Mouse (Mus musculus) forebrain, embryonic 16.5 days (tissue): Measurements from ENCODE around the gene Opn3. TPM values are rescaled to one million over a fixed set of nuclear protein-coding genes. Genes with fewer than 3 reads are reported as not detected.

Experiments
- ATAC-seq: fragments of 200-750 bp; cut with Nextera tagmentation; 2 replicates; pipeline ENCODE4 v1.8.0; 2017; ENCODE audit warnings: mild to moderate bottlenecking, moderate library complexity
- H3K27ac ChIP-seq: fragments of 300-500 bp; sonication (generic); 2 replicates; pipeline ENCODE4 v1.5.1; 2014; ENCODE audit warnings: low read length, control low read depth
- H3K27me3 ChIP-seq: fragments of 300-500 bp; sonication (generic); replicated peaks from 2 replicates; pipeline ENCODE4 v1.6.1; 2014; ENCODE audit warnings: low read length; ENCODE audit not compliant: control insufficient read depth, insufficient read depth
- H3K36me3 ChIP-seq: fragments of 300-500 bp; sonication (generic); 2 replicates; pipeline ENCODE4 v1.6.1; 2014; ENCODE audit not compliant: control insufficient read depth, insufficient read depth
- H3K4me1 ChIP-seq: fragments of 300-500 bp; sonication (generic); replicated peaks from 2 replicates; pipeline ENCODE4 v1.6.1; 2014; ENCODE audit warnings: low read length; ENCODE audit not compliant: control insufficient read depth, insufficient read depth
- H3K4me2 ChIP-seq: fragments of 300-500 bp; sonication (generic); 2 replicates; pipeline ENCODE4 v1.6.1; 2014; ENCODE audit warnings: mild to moderate bottlenecking, low read length, control low read depth
- H3K4me3 ChIP-seq: fragments of 300-500 bp; sonication (generic); replicated peaks from 2 replicates; pipeline ENCODE4 v1.5.1; 2014; ENCODE audit warnings: mild to moderate bottlenecking, low read length, control low read depth
- H3K9ac ChIP-seq: fragments of 300-500 bp; sonication (generic); replicated peaks from 2 replicates; pipeline ENCODE4 v1.6.1; 2014; ENCODE audit warnings: low read depth, low read length, control low read depth
- H3K9me3 ChIP-seq: fragments of 300-500 bp; sonication (generic); 2 replicates; pipeline ENCODE4 v1.6.1; 2016; ENCODE audit warnings: low read length; ENCODE audit not compliant: control insufficient read depth
- WGBS: fragments of 180-500 bp; shearing (Covaris S2); extraction: QIAGEN DNeasy Blood & Tissue Kit; methylation state at CpG from one replicate; pipeline ENCODE4 v1.1.7; 2014; 5-methylcytosine and 5-hydroxymethylcytosine counted together
- polyA plus RNA-seq: library from polyadenylated mRNA; unstranded; fragments of >200 nt; fragmentation: Nextera tagmentation; extraction: Ambion mirVana; gene quantifications from 2 replicates; pipeline ENCODE4 v1.2.1, GENCODE M21; 2015

Opn3 gene
- polyA plus RNA-seq, 1 experiment from 2014 or later, result 4.8 TPM

DNA sequence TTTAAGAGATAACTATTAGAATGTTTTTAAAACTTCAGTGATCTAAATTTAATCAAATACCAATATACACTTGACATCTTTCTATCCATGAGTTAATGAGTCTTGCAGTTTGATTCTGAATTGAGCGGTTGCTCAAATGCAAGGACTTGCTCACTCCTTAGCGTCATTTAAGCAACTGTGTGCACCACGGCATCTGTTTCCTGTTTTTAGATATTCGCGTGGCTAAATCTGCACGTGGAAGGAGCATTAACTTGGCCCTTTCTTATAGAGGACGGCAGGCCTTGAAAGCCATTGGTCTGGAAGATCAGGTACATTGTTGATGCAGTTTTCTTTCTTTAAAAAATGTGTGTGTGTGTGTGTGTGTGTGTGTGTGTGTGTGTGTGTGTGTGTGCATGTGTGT lies 54.9 kb downstream of the Opn3 start:
- no peaks in the 10 kb centered on the region for H3K4me1 ChIP-seq
- H3K4me3 ChIP-seq, result no peak overlapping the region
- 83% methylated on average over 7 of the region's 7 CpGs for WGBS
- H3K9ac ChIP-seq, result no peak overlapping the region
- no peak overlapping the region for H3K4me2 ChIP-seq
- H3K9me3 ChIP-seq, result no peaks in the 10 kb centered on the region
- no peak for ATAC-seq
- no peak overlapping the region for H3K27ac ChIP-seq
- no peaks in the 10 kb centered on the region for H3K27me3 ChIP-seq
- no peaks in the 10 kb centered on the region for H3K36me3 ChIP-seq

DNA sequence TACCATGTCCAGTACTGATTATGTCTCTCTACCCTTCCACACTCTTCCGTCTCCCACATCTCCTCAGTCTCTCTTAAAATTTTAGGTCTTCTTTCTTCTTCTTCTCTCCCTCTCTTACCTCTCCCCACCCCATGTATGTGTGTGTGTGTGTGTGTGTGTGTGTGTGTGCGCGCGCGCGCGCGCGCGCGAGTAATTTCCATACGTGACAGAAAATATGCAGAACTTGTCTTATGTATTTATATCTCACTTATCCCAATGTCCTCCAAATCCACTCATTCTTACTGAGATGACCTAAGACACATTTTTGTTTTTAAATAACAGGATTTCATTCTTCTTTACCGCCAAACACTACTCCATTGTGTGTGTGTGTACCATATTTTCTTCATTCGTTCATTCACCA lies 60.1 kb downstream of the Opn3 start:
- WGBS, result 98% methylated on average over 14 of the region's 14 CpGs
- Histone ChIP-seq H3K4me1 (no peaks in the 10 kb centered on the region), H3K4me2 (no peak overlapping the region), H3K27me3 (no peaks in the 10 kb centered on the region), H3K36me3 (no peaks in the 10 kb centered on the region), H3K4me3 (no peak overlapping the region), H3K9ac (no peak overlapping the region), H3K9me3 (no peaks in the 10 kb centered on the region), H3K27ac (no peak overlapping the region)
- ATAC-seq, result no peak

DNA sequence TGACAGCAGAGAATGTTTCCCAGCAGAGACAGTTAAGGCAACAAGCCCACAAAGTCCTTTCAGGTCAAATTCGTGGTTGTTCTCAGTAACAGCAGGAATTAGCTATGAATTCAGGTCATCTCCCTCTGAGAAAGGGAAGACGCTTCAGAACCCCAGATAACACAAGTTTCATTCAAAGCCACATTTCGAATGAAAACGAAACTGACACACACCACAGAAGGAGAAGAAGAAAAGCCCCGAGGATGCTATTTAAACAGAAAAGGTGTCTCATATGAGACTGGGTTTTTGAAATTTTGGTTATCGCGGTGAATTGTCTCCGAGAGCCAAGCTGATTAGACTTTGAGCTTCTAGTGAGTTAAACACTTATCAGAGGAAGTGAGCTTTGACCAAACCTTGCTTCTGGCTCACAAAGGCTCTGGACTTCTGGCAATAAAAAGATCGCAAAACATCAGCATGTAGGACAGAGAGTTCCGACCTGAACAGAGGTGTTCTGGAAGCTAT lies 60.8 kb downstream of the Opn3 start:
- H3K27ac ChIP-seq, result no peak overlapping the region
- no peak overlapping the region for H3K4me2 ChIP-seq
- ATAC-seq, result no peak
- H3K4me3 ChIP-seq, result no peak overlapping the region
- no peaks in the 10 kb centered on the region for H3K9me3 ChIP-seq
- no peaks in the 10 kb centered on the region for H3K36me3 ChIP-seq
- H3K4me1 ChIP-seq, result no peaks in the 10 kb centered on the region
- no peak overlapping the region for H3K9ac ChIP-seq
- 85% methylated on average over 10 of the region's 10 CpGs for WGBS
- H3K27me3 ChIP-seq, result no peaks in the 10 kb centered on the region

DNA sequence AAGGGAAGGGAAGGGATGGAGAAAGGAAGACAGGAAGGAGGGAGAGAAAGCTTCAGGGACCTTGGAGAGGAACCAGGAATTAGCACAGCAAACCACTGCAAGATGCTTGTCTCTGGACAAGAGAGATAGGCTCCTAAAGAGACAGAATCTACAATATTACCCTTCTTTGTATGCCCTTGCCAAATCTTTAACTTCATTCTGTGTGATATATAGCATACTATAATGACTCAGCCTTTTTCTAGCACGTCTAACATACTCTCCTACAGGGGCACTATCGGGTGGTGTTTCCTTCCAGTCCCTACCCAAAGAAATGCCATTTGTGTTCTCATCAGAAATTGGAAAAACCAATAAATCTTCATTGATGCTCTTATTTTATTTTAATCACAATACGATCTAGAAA lies 61.5 kb downstream of the Opn3 start:
- 89% methylated on average over 3 of the region's 3 CpGs for WGBS
- no peaks in the 10 kb centered on the region for H3K27me3 ChIP-seq
- no peak overlapping the region for H3K4me2 ChIP-seq
- no peak overlapping the region for H3K9ac ChIP-seq
- H3K9me3 ChIP-seq, result no peaks in the 10 kb centered on the region
- H3K4me1 ChIP-seq, result no peaks in the 10 kb centered on the region
- H3K27ac ChIP-seq, result no peak overlapping the region
- H3K36me3 ChIP-seq, result no peaks in the 10 kb centered on the region
- ATAC-seq, result no peak
- H3K4me3 ChIP-seq, result no peak overlapping the region

DNA sequence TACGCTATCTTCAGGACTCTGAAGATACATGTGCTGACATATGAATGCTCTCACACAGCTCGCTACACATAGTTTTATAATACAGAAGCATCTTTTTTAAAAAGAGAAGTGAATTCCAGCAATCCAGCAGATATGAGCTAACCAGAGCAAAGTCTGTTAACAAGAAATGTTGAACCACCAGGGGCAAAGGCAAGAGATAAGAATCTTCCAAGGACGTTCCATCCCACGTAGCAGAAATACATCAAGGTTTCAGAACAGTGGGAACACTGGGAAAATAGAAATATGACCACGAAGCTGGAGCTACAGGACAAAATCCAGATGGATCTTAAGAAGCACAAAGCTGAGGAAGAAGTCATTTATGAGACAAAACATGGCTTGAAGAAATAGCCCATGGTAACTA lies 62.2 kb downstream of the Opn3 start:
- no peak overlapping the region for H3K9ac ChIP-seq
- no peaks in the 10 kb centered on the region for H3K27me3 ChIP-seq
- no peak overlapping the region for H3K4me3 ChIP-seq
- no peak for ATAC-seq
- no peak overlapping the region for H3K4me2 ChIP-seq
- no peaks in the 10 kb centered on the region for H3K4me1 ChIP-seq
- WGBS, result 89% methylated on average over 5 of the region's 5 CpGs
- H3K27ac ChIP-seq, result no peak overlapping the region
- H3K9me3 ChIP-seq, result no peaks in the 10 kb centered on the region
- no peaks in the 10 kb centered on the region for H3K36me3 ChIP-seq

DNA sequence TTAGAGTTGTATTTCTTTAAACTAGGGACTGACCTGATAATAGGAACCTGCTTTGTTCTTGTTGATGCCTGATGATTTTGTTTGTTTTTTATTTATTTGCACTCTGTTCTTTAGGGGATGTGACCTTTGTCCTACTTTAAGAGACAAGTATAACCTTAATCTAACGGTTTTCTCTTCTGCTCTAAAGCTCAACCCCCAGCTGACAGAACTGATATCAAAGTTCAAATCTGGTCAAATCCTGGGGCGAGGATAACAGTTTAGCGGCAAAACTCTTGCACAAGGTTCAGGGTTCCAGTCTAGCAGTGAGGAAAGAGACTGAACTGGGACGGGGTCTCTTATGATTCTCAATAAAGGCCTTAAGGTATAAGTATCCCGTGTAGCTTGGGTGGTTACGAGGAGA lies 63.3 kb downstream of the Opn3 start:
- ATAC-seq, result no peak
- H3K27ac ChIP-seq, result no peak overlapping the region

DNA sequence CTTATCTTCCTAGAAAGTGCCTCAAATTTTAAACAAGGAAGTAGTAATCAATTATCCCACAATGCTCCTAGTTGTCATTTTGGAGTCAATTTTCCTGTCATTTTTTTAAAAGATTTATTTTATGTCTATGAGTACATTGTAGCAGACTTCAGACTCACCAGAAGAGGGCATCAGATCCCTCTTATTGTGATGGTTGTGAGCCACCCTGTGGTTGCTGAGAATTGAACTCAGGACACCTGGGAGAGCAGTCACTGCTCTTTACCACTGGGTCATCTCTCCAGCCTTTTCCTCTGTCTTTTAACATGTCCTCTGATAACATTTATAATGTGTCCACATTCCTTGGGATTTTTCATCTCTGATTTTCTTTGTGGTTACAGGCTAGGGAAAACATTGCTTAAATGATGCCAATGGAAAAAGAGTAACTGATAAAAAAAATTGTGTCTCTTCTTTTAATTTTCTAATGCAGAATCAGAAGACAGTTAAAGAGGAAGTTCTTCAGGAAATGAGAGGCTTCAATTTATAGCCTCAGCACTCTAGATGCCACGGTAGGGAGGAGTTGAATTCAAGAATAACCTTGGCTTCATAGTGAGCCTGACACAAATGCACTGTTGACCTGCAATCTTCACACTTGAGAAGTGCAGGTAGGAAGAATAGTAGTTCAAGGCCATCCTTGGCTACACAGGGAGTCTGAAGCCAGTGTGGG lies 66.4 kb downstream of the Opn3 start:
- peak; percentile 55 for ATAC-seq
- 93% methylated on average over 1 of the region's 1 CpGs for WGBS
- H3K9ac ChIP-seq, result no peak overlapping the region; the same call in 1 of the 2 replicates
- H3K27ac ChIP-seq, result peak overlapping the region; percentile 70
- H3K4me2 ChIP-seq, result peak overlapping the region; percentile 71
- H3K27me3 ChIP-seq, result no peaks in the 10 kb centered on the region
- H3K4me3 ChIP-seq, result peak overlapping the region; percentile 95
- no peaks in the 10 kb centered on the region for H3K9me3 ChIP-seq
- H3K4me1 ChIP-seq, result peaks cover 9% of the 10 kb centered on the region
- H3K36me3 ChIP-seq, result no peaks in the 10 kb centered on the region

More for the DNA sequence above, 63.3 kb downstream of the Opn3 start:
- WGBS, result 91% methylated on average over 6 of the region's 6 CpGs
- Histone ChIP-seq H3K4me3 (no peak overlapping the region), H3K36me3 (no peaks in the 10 kb centered on the region), H3K27me3 (no peaks in the 10 kb centered on the region), H3K9ac (no peak overlapping the region), H3K4me2 (no peak overlapping the region), H3K9me3 (no peaks in the 10 kb centered on the region), H3K4me1 (peaks cover 7% of the 10 kb centered on the region)

DNA sequence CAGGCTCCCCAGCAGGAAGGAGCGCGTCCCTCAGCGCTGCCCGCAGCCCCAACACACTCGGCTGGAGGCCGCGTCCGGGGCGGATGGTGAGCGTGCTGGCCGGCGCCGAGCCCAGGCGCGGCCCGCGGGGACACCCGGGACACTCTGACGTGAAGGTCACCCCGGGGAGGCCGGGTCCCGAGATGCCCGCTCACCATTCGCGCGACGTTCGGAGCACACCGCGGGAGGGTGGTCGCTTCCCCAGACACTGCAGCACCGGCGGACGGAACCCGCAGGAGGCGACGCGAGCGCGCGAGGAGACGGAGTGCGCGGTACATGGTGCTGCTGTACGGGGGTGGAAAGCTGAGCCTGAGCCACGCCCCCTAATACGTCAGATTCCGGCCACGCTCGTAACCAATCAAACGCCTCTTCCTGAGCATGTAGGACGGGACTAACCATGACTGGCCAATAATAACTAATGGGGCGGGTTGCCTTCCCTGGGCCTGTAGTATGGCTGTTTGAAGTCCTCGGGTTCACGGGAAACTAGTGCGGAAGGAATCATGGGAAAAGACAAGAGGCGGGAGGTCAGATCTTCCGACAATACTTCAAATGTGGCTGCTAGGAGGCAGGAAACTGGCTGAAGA lies 67.2 kb downstream of the Opn3 start, which contains the start of gene Fh1:
Gene Fh1 (minus strand): TSS at position 379 of the 623 bp plus-strand sequence.
- Histone ChIP-seq H3K27me3 (no peaks in the 10 kb centered on the region), H3K9me3 (no peaks in the 10 kb centered on the region), H3K4me2 (peak within 1 kb of the TSS; percentile 88), H3K9ac (peak within 1 kb of the TSS; percentile 95), H3K27ac (peak within 1 kb of the TSS; percentile 70), H3K4me1 (peaks cover 9% of the 10 kb centered on the region), H3K4me3 (peak within 1 kb of the TSS; percentile 95), H3K36me3 (no peaks in the 10 kb centered on the region)
- under 1% methylated on average over 58 of the region's 58 CpGs for WGBS
- ATAC-seq, result peak; percentile 100

DNA sequence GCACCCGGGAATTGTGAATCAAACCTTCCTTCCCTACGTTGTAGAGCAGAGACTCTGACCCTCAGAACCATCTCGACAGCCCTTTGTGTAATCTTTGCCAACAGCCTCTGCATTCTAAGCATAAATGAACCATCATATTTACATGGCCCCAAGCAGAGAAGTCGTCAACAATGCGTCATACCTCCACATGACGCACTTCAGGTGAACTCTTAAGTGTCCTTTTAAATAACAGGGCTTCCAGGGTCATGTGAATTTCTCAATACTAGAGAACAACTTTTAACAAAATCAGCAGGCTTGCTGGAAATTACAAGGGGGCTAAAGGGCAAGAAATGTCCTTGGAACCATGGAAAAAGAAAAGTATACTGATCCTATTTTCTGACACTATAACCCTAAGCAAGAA lies 68.9 kb downstream of the Opn3 start:
- no peak for ATAC-seq
- H3K9ac ChIP-seq, result no peak overlapping the region
- H3K27ac ChIP-seq, result no peak overlapping the region
- no peak overlapping the region for H3K4me3 ChIP-seq
- H3K4me2 ChIP-seq, result no peak overlapping the region
- 88% methylated on average over 6 of the region's 6 CpGs for WGBS
- H3K27me3 ChIP-seq, result no peaks in the 10 kb centered on the region
- no peaks in the 10 kb centered on the region for H3K36me3 ChIP-seq
- H3K9me3 ChIP-seq, result no peaks in the 10 kb centered on the region
- peaks cover 9% of the 10 kb centered on the region for H3K4me1 ChIP-seq
